Comparison of ENCODE assay signal across 12 mouse cellular contexts in genomic region chr9:35359699-35360098, GRCm38 (mm10).
A peak's percentile ranks its signal among the peaks of the same experiment; 100 is the strongest.
DNase-seq lines count a peak whose midpoint lies in the region; ATAC-seq and TF ChIP-seq lines count a peak whose summit lies in the region.
"Had no signal": no experiment of that assay in that cellular context is flagged by ENCODE, and none has a peak within 500 bp of the region (broad histone marks: within the 10 kb centered on the region; RNA-seq: fewer than 3 reads in every experiment).

No protein-coding gene starts in this region.

- no peaks in the 10 kb centered on the region for H3K9me3 ChIP-seq in forebrain, embryonic 14.5 days (replicated peaks; ENCODE audit: control insufficient read depth, low read length)
- no peaks in the 10 kb centered on the region for H3K9me3 ChIP-seq in lung, embryonic 16.5 days (ENCODE audit: control insufficient read depth, low read length)
- H3K9me3 ChIP-seq: hindbrain, embryonic 12.5 days; megakaryocyte, embryonic 14.5 days had no signal

- TF ChIP-seq CTCF in heart, adult 2 months (IDR thresholded peaks at IDR 0.05), result no peak

- no peaks in the 10 kb centered on the region for H3K79me2 ChIP-seq in heart, adult 2 months (replicated peaks; ENCODE audit: control insufficient read depth, insufficient read depth, low read length)

- DNase-seq in heart, adult 2 months, result no peak
- no peak for DNase-seq in heart, adult 9 months (ENCODE audit: low spot score in 2 of 2)
- DNase-seq in 3T3-L1 (ENCODE audit: low read depth, low spot score), result peak; percentile 64
- no peak for DNase-seq in forebrain, embryonic 14.5 days (ENCODE audit: low spot score)
- no peak for DNase-seq in urinary bladder, postnatal 14 days (ENCODE audit: low spot score)
- DNase-seq in left cerebral cortex, adult 8-10 months (ENCODE audit: low spot score in 2 of 2), result no peak
- DNase-seq in thymus, postnatal 25 days, result no peak
- DNase-seq: cerebellum, adult 18-20 months had no signal

- TF ChIP-seq EP300 in heart, adult 2 months (IDR thresholded peaks at IDR 0.05; ENCODE audit: insufficient read depth, low read depth, low read length), result no peak

- peaks cover 5% of the 10 kb centered on the region for H3K4me1 ChIP-seq in heart, adult 2 months (ENCODE audit: control insufficient read depth, insufficient read depth, low read length)
- H3K4me1 ChIP-seq in forebrain, embryonic 14.5 days (ENCODE audit: control insufficient read depth, insufficient read depth, low read length), result peaks cover 52% of the 10 kb centered on the region
- peaks cover 19% of the 10 kb centered on the region for H3K4me1 ChIP-seq in lung, embryonic 16.5 days (replicated peaks; ENCODE audit: control insufficient read depth, insufficient read depth, low read length)
- H3K4me1 ChIP-seq: megakaryocyte, embryonic 14.5 days had no signal

- no peak for TF ChIP-seq POLR2A in heart, adult 2 months (IDR thresholded peaks at IDR 0.05; ENCODE audit: insufficient read depth, low read depth, low read length)

- H3K9ac ChIP-seq in heart, adult 2 months (ENCODE audit: low read depth, low read length), result no peak overlapping the region
- H3K9ac ChIP-seq in forebrain, embryonic 14.5 days (ENCODE audit: low read length), result no peak overlapping the region
- H3K9ac ChIP-seq in lung, embryonic 16.5 days (ENCODE audit: low read length), result no peak overlapping the region
- H3K9ac ChIP-seq: hindbrain, embryonic 12.5 days had no signal

- 54% methylated on average over 6 of the region's 6 CpGs for WGBS in heart, adult 2 months
- WGBS in forebrain, embryonic 14.5 days, result 43% methylated on average over 6 of the region's 6 CpGs
- WGBS in lung, embryonic 16.5 days, result 13% methylated on average over 6 of the region's 6 CpGs

- peak overlapping the region; percentile 28; the same call in 1 of the 2 replicates for H3K27ac ChIP-seq in heart, adult 2 months
- peak overlapping the region; percentile 87 for H3K27ac ChIP-seq in forebrain, embryonic 14.5 days (ENCODE audit: low read depth, low read length)
- H3K27ac ChIP-seq in lung, embryonic 16.5 days (ENCODE audit: low read length), result peak overlapping the region; percentile 68; the same call in 1 of the 2 replicates
- H3K27ac ChIP-seq: layer of hippocampus, adult 2 months had no signal

- no peaks in the 10 kb centered on the region for H3K36me3 ChIP-seq in heart, adult 2 months (ENCODE audit: control insufficient read depth, insufficient read depth, low read length)
- H3K36me3 ChIP-seq in forebrain, embryonic 14.5 days (ENCODE audit: control insufficient read depth, insufficient read depth, low read length), result no peaks in the 10 kb centered on the region
- no peaks in the 10 kb centered on the region for H3K36me3 ChIP-seq in lung, embryonic 16.5 days (ENCODE audit: control insufficient read depth, insufficient read depth, low read length)
- H3K36me3 ChIP-seq: hindbrain, embryonic 12.5 days had no signal

- H3K4me3 ChIP-seq in heart, adult 2 months, result no peak overlapping the region
- H3K4me3 ChIP-seq in forebrain, embryonic 14.5 days (ENCODE audit: low read depth, low read length), result no peak overlapping the region
- no peak overlapping the region for H3K4me3 ChIP-seq in lung, embryonic 16.5 days (ENCODE audit: low read length)
- H3K4me3 ChIP-seq: hindbrain, embryonic 12.5 days; layer of hippocampus, adult 2 months; megakaryocyte, embryonic 14.5 days had no signal

- intact Hi-C loops in heart, adult 2 months (cut with DNase I), result no loop called here

- H3K27me3 ChIP-seq in heart, adult 2 months (ENCODE audit: control insufficient read depth, insufficient read depth, low read length), result no peaks in the 10 kb centered on the region
- H3K27me3 ChIP-seq in forebrain, embryonic 14.5 days (replicated peaks; ENCODE audit: control insufficient read depth, insufficient read depth, low read length), result no peaks in the 10 kb centered on the region
- no peaks in the 10 kb centered on the region for H3K27me3 ChIP-seq in lung, embryonic 16.5 days (ENCODE audit: control insufficient read depth, insufficient read depth, low read depth, low read length)

- no peak for ATAC-seq in forebrain, embryonic 14.5 days
- peak; percentile 83 for ATAC-seq in lung, embryonic 16.5 days (ENCODE audit: low read depth)

- H3K4me2 ChIP-seq in forebrain, embryonic 14.5 days (ENCODE audit: low read length), result no peak overlapping the region; the same call in 1 of the 2 replicates
- H3K4me2 ChIP-seq in lung, embryonic 16.5 days (ENCODE audit: low read depth, low read length), result no peak overlapping the region
- H3K4me2 ChIP-seq: hindbrain, embryonic 12.5 days had no signal

Comparison
In these comparisons a context has a peak if more than half of its experiments do, and no peak if none do; other contexts are left out.
1. H3K27ac ChIP-seq: peak in every context shown above with its lines; median percentile 87 in forebrain, embryonic 14.5 days; 68 in lung, embryonic 16.5 days; 28 in heart, adult 2 months.